9 mouse cellular contexts compared by ENCODE assay signal in the genomic region with DNA sequence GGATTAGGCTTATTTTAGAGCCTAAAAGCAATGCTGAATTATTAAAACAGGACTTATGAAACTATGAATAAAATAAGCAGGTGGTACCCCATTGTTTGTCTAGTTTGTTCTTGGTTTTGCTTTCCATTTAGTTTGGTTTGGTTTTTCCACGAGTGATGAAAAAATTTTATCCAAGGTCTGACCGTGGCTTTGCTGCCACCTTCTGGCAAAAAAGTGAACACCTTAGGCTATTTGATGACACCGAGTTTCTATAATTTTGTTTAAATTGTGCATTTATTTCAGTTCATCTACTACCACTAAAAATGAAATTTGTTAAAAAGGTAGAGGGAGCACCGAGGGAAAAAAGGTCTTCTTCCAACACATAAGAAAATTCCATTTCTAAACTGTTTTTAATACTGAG. TPM values are rescaled to one million over a fixed set of nuclear protein-coding genes. Genes with fewer than 3 reads are reported as not detected.
DNase-seq lines count a peak whose midpoint lies in the region; ATAC-seq and TF ChIP-seq lines count a peak whose summit lies in the region.
"Had no signal": no experiment of that assay in that cellular context is flagged by ENCODE, and none has a peak within 500 bp of the region (broad histone marks: within the 10 kb centered on the region; RNA-seq: fewer than 3 reads in every experiment).

No protein-coding gene starts in this region.

- peak; percentile 54; the same call in 1 of the 2 replicates for TF ChIP-seq CTCF in cortical plate, adult 2 months (IDR thresholded peaks at IDR 0.05; ENCODE audit: extremely low read depth, insufficient read depth, low read length)
- TF ChIP-seq CTCF in stomach, postnatal 0 days (IDR thresholded peaks at IDR 0.05; ENCODE audit: low read depth): peak; percentile 88

- H3K9me3 ChIP-seq in stomach, postnatal 0 days (ENCODE audit: control insufficient read depth, low read length): no peaks in the 10 kb centered on the region

- H3K4me1 ChIP-seq in cortical plate, adult 2 months (ENCODE audit: control insufficient read depth, insufficient read depth, low read length): no peaks in the 10 kb centered on the region
- H3K4me1 ChIP-seq in stomach, postnatal 0 days (replicated peaks; ENCODE audit: control insufficient read depth, insufficient read depth): no peaks in the 10 kb centered on the region

- TF ChIP-seq EP300 in stomach, postnatal 0 days (optimal IDR thresholded peaks at IDR 0.05): no peak

- no peak overlapping the region for H3K9ac ChIP-seq in stomach, postnatal 0 days (ENCODE audit: low read length)

- no peaks in the 10 kb centered on the region for H3K27me3 ChIP-seq in stomach, postnatal 0 days (ENCODE audit: control insufficient read depth, insufficient read depth, low read length)

- H3K4me3 ChIP-seq in cortical plate, adult 2 months (ENCODE audit: insufficient read depth, low read length): no peak overlapping the region
- H3K4me3 ChIP-seq in stomach, postnatal 0 days (ENCODE audit: low read depth, low read length): no peak overlapping the region

- 5% methylated on average over 4 of the region's 4 CpGs for WGBS in stomach, postnatal 0 days

- no peak overlapping the region for H3K27ac ChIP-seq in cortical plate, adult 2 months (ENCODE audit: insufficient read depth, low read length)
- no peak overlapping the region for H3K27ac ChIP-seq in stomach, postnatal 0 days (replicated peaks)
- H3K27ac ChIP-seq: macrophage had no signal

- peak; percentile 29 for DNase-seq in cerebellum, adult 8-10 months
- DNase-seq in left cerebral cortex, adult 18-20 months (ENCODE audit: low spot score in 2 of 2): peak; percentile 26 to 70
- no peak for DNase-seq in left cerebral cortex, adult 11 months (ENCODE audit: low spot score)
- DNase-seq in CD8-positive naive resting alpha-beta T cell, adult 2 months (ENCODE audit: low read depth in 2 of 2, low spot score in 2 of 2): peak; percentile 20 to 48
- peak; percentile 72 for DNase-seq in kidney, postnatal 4 days
- peak; percentile 34 for DNase-seq in stomach, postnatal 0 days (ENCODE audit: low spot score)

- H3K4me2 ChIP-seq in stomach, postnatal 0 days (replicated peaks; ENCODE audit: low read depth): no peak overlapping the region

- H3K36me3 ChIP-seq in stomach, postnatal 0 days (ENCODE audit: control insufficient read depth, insufficient read depth, low read length): no peaks in the 10 kb centered on the region

- no peak for TF ChIP-seq POLR2A in cortical plate, adult 2 months (IDR thresholded peaks at IDR 0.05; ENCODE audit: extremely low read depth, insufficient read depth, low read length)

- ATAC-seq in cerebellum, adult (ENCODE audit: insufficient number of reproducible peaks, low FRiP score, low TSS enrichment): no peak
- no peak for ATAC-seq in stomach, postnatal 0 days (ENCODE audit: low FRiP score, low TSS enrichment)

RNA-seq across cellular contexts. Expression of gene Sub1, which starts 30.4 kb away (rescaled TPM):
- 100 to 1,000 TPM; 299 to 323 TPM for total RNA-seq in left cerebral cortex, adult 18-20 months (2021)
- 202 and 219 TPM in 2 replicates for polyA plus RNA-seq in cortical plate, adult 2 months (2012; rRNA removed)
- polyA plus RNA-seq in stomach, postnatal 0 days (2015; fragmentation: Nextera tagmentation; extraction: Ambion mirVana): 519 and 531 TPM in 2 replicates

RNA-seq across cellular contexts. Expression of gene Npr3, which starts 59.3 kb away (rescaled TPM):
- 10 to 100 TPM; 11.4 to 13.1 TPM for total RNA-seq in left cerebral cortex, adult 18-20 months (2021)
- 3.4 and 3.6 TPM in 2 replicates for polyA plus RNA-seq in cortical plate, adult 2 months (2012; rRNA removed)
- 1.7 and 2.1 TPM in 2 replicates for polyA plus RNA-seq in stomach, postnatal 0 days (2015; fragmentation: Nextera tagmentation; extraction: Ambion mirVana)
- polyA plus RNA-seq: macrophage had no signal
